Comparison of ENCODE assay signal across 8 mouse cellular contexts in genomic region chr4:118465697-118466163, GRCm38 (mm10). TPM values are rescaled to one million over a fixed set of nuclear protein-coding genes. Genes with fewer than 3 reads are reported as not detected.
DNase-seq lines count a peak whose midpoint lies in the region; ATAC-seq lines count a peak whose summit lies in the region.

No protein-coding gene starts in this region.

- H3K9me3 ChIP-seq in embryonic facial prominence, embryonic 10.5 days, result peaks cover 7% of the 10 kb centered on the region; the same call in 1 of the 2 replicates
- H3K9me3 ChIP-seq in intestine, embryonic 16.5 days (ENCODE audit: control insufficient read depth, low read length), result no peaks in the 10 kb centered on the region

- H3K4me3 ChIP-seq in embryonic facial prominence, embryonic 10.5 days, result no peak overlapping the region
- H3K4me3 ChIP-seq in intestine, embryonic 16.5 days (ENCODE audit: low read length), result no peak overlapping the region

- no peaks in the 10 kb centered on the region for H3K36me3 ChIP-seq in embryonic facial prominence, embryonic 10.5 days (replicated peaks)
- H3K36me3 ChIP-seq in intestine, embryonic 16.5 days (ENCODE audit: control insufficient read depth, insufficient read depth, low read length), result no peaks in the 10 kb centered on the region

- H3K4me1 ChIP-seq in embryonic facial prominence, embryonic 10.5 days, result peaks cover 17% of the 10 kb centered on the region
- H3K4me1 ChIP-seq in intestine, embryonic 16.5 days (ENCODE audit: control insufficient read depth, insufficient read depth, low read length), result no peaks in the 10 kb centered on the region; the same call in 1 of the 2 replicates

- no peaks in the 10 kb centered on the region for H3K27me3 ChIP-seq in embryonic facial prominence, embryonic 10.5 days (replicated peaks; ENCODE audit: low read depth, poor library complexity, severe bottlenecking)
- no peaks in the 10 kb centered on the region for H3K27me3 ChIP-seq in intestine, embryonic 16.5 days (replicated peaks; ENCODE audit: control insufficient read depth, insufficient read depth, low read length)

- DNase-seq in adrenal gland, adult (ENCODE audit: inconsistent age in 2 of 2, low spot score in 1 of 2), result peak; percentile 19 to 57
- no peak for DNase-seq in adrenal gland, adult 8-10 months
- peak; percentile 39 for DNase-seq in embryonic facial prominence, embryonic 10.5 days (ENCODE audit: low spot score)
- DNase-seq in cerebellum, adult 8-10 months, result no peak
- DNase-seq in gastrocnemius, postnatal 36 days, result no peak

- intact Hi-C loops in gastrocnemius, postnatal 36 days (cut with DNase I), result no loop called here

- H3K27ac ChIP-seq in embryonic facial prominence, embryonic 10.5 days (replicated peaks), result no peak overlapping the region; the same call in 1 of the 2 replicates
- H3K27ac ChIP-seq in intestine, embryonic 16.5 days (ENCODE audit: low read length), result no peak overlapping the region

- no peak overlapping the region for H3K9ac ChIP-seq in intestine, embryonic 16.5 days (ENCODE audit: low read depth, low read length)

- peak; percentile 55; the same call in 1 of the 2 replicates for ATAC-seq in intestine, embryonic 16.5 days
- peak; percentile 68 for ATAC-seq in megakaryocyte, adult 5-6 weeks (ENCODE audit: poor library complexity, severe bottlenecking)
- ATAC-seq in CD4-positive, CD25-positive, alpha-beta regulatory T cell, adult 4 months, result no peak

- 54% methylated on average over 11 of the region's 11 CpGs for WGBS in embryonic facial prominence, embryonic 10.5 days
- 31% methylated on average over 11 of the region's 11 CpGs for WGBS in intestine, embryonic 16.5 days

- no peak overlapping the region for H3K4me2 ChIP-seq in intestine, embryonic 16.5 days (ENCODE audit: low read depth, low read length)

RNA-seq across cellular contexts. Expression of gene Mpl, which starts 8.4 kb away (rescaled TPM):
- total RNA-seq in adrenal gland, adult 8-10 months (2022), result under 1 TPM in 1 of 4 experiments, not detected in 3; 0.15 TPM
- 0.94 and 1.2 TPM in 2 replicates for polyA plus RNA-seq in embryonic facial prominence, embryonic 10.5 days (2016; fragmentation: Nextera tagmentation; extraction: Ambion mirVana)
- 0.11 and 0.32 TPM in 2 replicates for polyA plus RNA-seq in intestine, embryonic 16.5 days (2015; fragmentation: Nextera tagmentation; extraction: Ambion mirVana)
- total RNA-seq in megakaryocyte, adult 5-6 weeks (2015), result 0.36 TPM in 1 of 2 replicates, not detected in the other
- total RNA-seq in megakaryocyte, adult 5-6 weeks (2017), result not detected in 2 replicates
- total RNA-seq in gastrocnemius, postnatal 36 days (2021), result not detected
- not detected for polyA plus RNA-seq in CD4-positive, CD25-positive, alpha-beta regulatory T cell, adult 4 months (2017; shearing (Covaris generic))

RNA-seq across cellular contexts. Expression of gene Tie1, which starts 24.1 kb away (rescaled TPM):
- total RNA-seq in adrenal gland, adult 8-10 months (2022), result 10 to 100 TPM; 30.0 to 53.6 (median 45.1) TPM
- 15.4 and 16.5 TPM in 2 replicates for polyA plus RNA-seq in embryonic facial prominence, embryonic 10.5 days (2016; fragmentation: Nextera tagmentation; extraction: Ambion mirVana)
- polyA plus RNA-seq in intestine, embryonic 16.5 days (2015; fragmentation: Nextera tagmentation; extraction: Ambion mirVana), result 21.3 and 21.8 TPM in 2 replicates
- total RNA-seq in megakaryocyte, adult 5-6 weeks (2015), result 0.27 and 0.34 TPM in 2 replicates
- total RNA-seq in megakaryocyte, adult 5-6 weeks (2017), result 0.16 and 0.26 TPM in 2 replicates
- total RNA-seq in gastrocnemius, postnatal 36 days (2021), result 10 to 100 TPM; 15.3 to 16.8 TPM
- under 1 TPM in 1 of 2 experiments, not detected in 1; 0.16 TPM for polyA plus RNA-seq in CD4-positive, CD25-positive, alpha-beta regulatory T cell, adult 4 months (2017; shearing (Covaris generic))

RNA-seq across cellular contexts. Expression of gene Cdc20, which starts 28.6 kb away (rescaled TPM):
- 1 to 10 TPM; 2.7 to 4.8 (median 3.8) TPM for total RNA-seq in adrenal gland, adult 8-10 months (2022)
- polyA plus RNA-seq in embryonic facial prominence, embryonic 10.5 days (2016; fragmentation: Nextera tagmentation; extraction: Ambion mirVana), result 402 and 411 TPM in 2 replicates
- 201 and 226 TPM in 2 replicates for polyA plus RNA-seq in intestine, embryonic 16.5 days (2015; fragmentation: Nextera tagmentation; extraction: Ambion mirVana)
- total RNA-seq in megakaryocyte, adult 5-6 weeks (2015), result 47.3 and 47.8 TPM in 2 replicates
- total RNA-seq in megakaryocyte, adult 5-6 weeks (2017), result 81.0 and 83.9 TPM in 2 replicates
- under 1 TPM; 0.69 to 0.97 TPM for total RNA-seq in gastrocnemius, postnatal 36 days (2021)
- polyA plus RNA-seq in CD4-positive, CD25-positive, alpha-beta regulatory T cell, adult 4 months (2017; shearing (Covaris generic)), result 1 to 10 TPM; 4.6 to 7.1 TPM

RNA-seq across cellular contexts. Expression of gene Elovl1, which starts 37.8 kb away (rescaled TPM):
- 100 to 1,000 TPM in 2 of 4 experiments, 10 to 100 TPM in 2; 73.8 to 108 (median 99.3) TPM for total RNA-seq in adrenal gland, adult 8-10 months (2022)
- 46.9 and 49.9 TPM in 2 replicates for polyA plus RNA-seq in embryonic facial prominence, embryonic 10.5 days (2016; fragmentation: Nextera tagmentation; extraction: Ambion mirVana)
- polyA plus RNA-seq in intestine, embryonic 16.5 days (2015; fragmentation: Nextera tagmentation; extraction: Ambion mirVana), result 253 and 273 TPM in 2 replicates
- 88.6 and 93.9 TPM in 2 replicates for total RNA-seq in megakaryocyte, adult 5-6 weeks (2015)
- total RNA-seq in megakaryocyte, adult 5-6 weeks (2017), result 67.1 and 76.1 TPM in 2 replicates
- 1 to 10 TPM; 5.8 to 7.6 TPM for total RNA-seq in gastrocnemius, postnatal 36 days (2021)
- polyA plus RNA-seq in CD4-positive, CD25-positive, alpha-beta regulatory T cell, adult 4 months (2017; shearing (Covaris generic)), result 100 to 1,000 TPM; 115 to 129 TPM

RNA-seq across cellular contexts. Expression of gene Med8, which starts 56.6 kb away (rescaled TPM):
- 10 to 100 TPM; 61.3 to 67.6 (median 66.8) TPM for total RNA-seq in adrenal gland, adult 8-10 months (2022)
- polyA plus RNA-seq in embryonic facial prominence, embryonic 10.5 days (2016; fragmentation: Nextera tagmentation; extraction: Ambion mirVana), result 152 and 155 TPM in 2 replicates
- 96.6 and 107 TPM in 2 replicates for polyA plus RNA-seq in intestine, embryonic 16.5 days (2015; fragmentation: Nextera tagmentation; extraction: Ambion mirVana)
- 76.9 and 102 TPM in 2 replicates for total RNA-seq in megakaryocyte, adult 5-6 weeks (2015)
- total RNA-seq in megakaryocyte, adult 5-6 weeks (2017), result 82.0 and 106 TPM in 2 replicates
- total RNA-seq in gastrocnemius, postnatal 36 days (2021), result 10 to 100 TPM; 36.3 to 37.8 TPM
- 100 to 1,000 TPM; 110 to 111 TPM for polyA plus RNA-seq in CD4-positive, CD25-positive, alpha-beta regulatory T cell, adult 4 months (2017; shearing (Covaris generic))

Comparison
In these comparisons a context has a peak if more than half of its experiments do, and no peak if none do; other contexts are left out.
1. DNase-seq: peak in adrenal gland, adult (2 of 2) and embryonic facial prominence, embryonic 10.5 days (single experiment); none in adrenal gland, adult 8-10 months (single experiment), cerebellum, adult 8-10 months (single experiment) and gastrocnemius, postnatal 36 days (0 of 2).
2. RNA of gene Tie1, which starts 24.1 kb away (total RNA-seq): 30.0 to 53.6 TPM in adrenal gland, adult 8-10 months and 15.3 to 16.8 TPM in gastrocnemius, postnatal 36 days; 0.16 to 0.34 TPM in megakaryocyte, adult 5-6 weeks; every median in the first group is over 10 times any median in the second.
3. RNA of gene Cdc20, which starts 28.6 kb away (total RNA-seq): 47.3 to 83.9 TPM in megakaryocyte, adult 5-6 weeks; 2.7 to 4.8 TPM in adrenal gland, adult 8-10 months and 0.69 to 0.97 TPM in gastrocnemius, postnatal 36 days; every median in the first group is over 4 times any median in the second.